Mouse (Mus musculus) myocyte (in vitro differentiated cells): ENCODE measurements around the gene Tmem108. TPM values are rescaled to one million over a fixed set of nuclear protein-coding genes. Genes with fewer than 3 reads are reported as not detected.

Source experiments
- H3K27me3 ChIP-seq: one replicate; pipeline ENCODE4 v1.6.1; 2011; ENCODE audit not compliant: control insufficient read depth, insufficient read depth, insufficient read length
- H3K36me3 ChIP-seq: one replicate; pipeline ENCODE4 v1.6.1; 2011; ENCODE audit not compliant: control insufficient read depth, insufficient read depth
- H3K4me2 ChIP-seq: one replicate; pipeline ENCODE4 v1.6.1; 2011; ENCODE audit warnings: low read depth, control low read depth
- H3K4me3 ChIP-seq: one replicate; pipeline ENCODE4 v1.5.1; 2011; ENCODE audit warnings: mild to moderate bottlenecking, control low read depth, moderate library complexity
- H3K79me2 ChIP-seq: one replicate; pipeline ENCODE4 v1.6.1; 2011; ENCODE audit not compliant: control insufficient read depth, insufficient read depth
- H3ac ChIP-seq: one replicate; pipeline ENCODE4 v1.6.1; 2011; ENCODE audit not compliant: control insufficient read depth, insufficient read length
- CEBPB ChIP-seq: IDR thresholded peaks from 2 replicates; pipeline ENCODE4 v1.6.1; 2011; ENCODE audit warnings: mild to moderate bottlenecking, moderate library complexity; ENCODE audit not compliant: poor library complexity, insufficient read depth, severe bottlenecking
- E2F4 ChIP-seq: IDR thresholded peaks from one replicate; pipeline ENCODE4 v1.6.1; 2011; ENCODE audit warnings: mild to moderate bottlenecking, control low read depth, moderate library complexity; ENCODE audit not compliant: insufficient read depth
- MAX ChIP-seq: IDR thresholded peaks from one replicate; pipeline ENCODE4 v1.6.1; 2011; ENCODE audit warnings: low read depth, mild to moderate bottlenecking, control low read depth
- MYOD1 ChIP-seq, 3 experiments: IDR thresholded peaks; one replicate each; pipeline ENCODE4 v1.6.1; 2011; ENCODE audit warnings: control low read depth in 2 of 3, low read depth in 2 of 3, mild to moderate bottlenecking in 2 of 3, moderate library complexity in 1 of 3; ENCODE audit not compliant: insufficient read length in 2 of 3, control insufficient read depth in 1 of 3
- MYOG ChIP-seq, 3 experiments: IDR thresholded peaks; one replicate each; pipeline ENCODE4 v1.6.1; 2011; ENCODE audit warnings: control low read depth in 2 of 3, low read depth in 2 of 3, mild to moderate bottlenecking in 2 of 3; ENCODE audit not compliant: insufficient read length in 2 of 3, control insufficient read depth in 1 of 3, insufficient read depth in 1 of 3
- POLR2A ChIP-seq: IDR thresholded peaks from one replicate; pipeline ENCODE4 v1.6.1; 2011; ENCODE audit warnings: low read depth, mild to moderate bottlenecking, control low read depth, moderate library complexity; ENCODE audit not compliant: insufficient read length
- POLR2AphosphoS2 ChIP-seq: IDR thresholded peaks from one replicate; pipeline ENCODE4 v1.6.1; 2011; ENCODE audit warnings: low read depth, control low read depth; ENCODE audit not compliant: insufficient read length
- REST ChIP-seq: IDR thresholded peaks from one replicate; pipeline ENCODE4 v1.6.1; 2011; ENCODE audit warnings: mild to moderate bottlenecking, control low read depth, moderate library complexity; ENCODE audit not compliant: insufficient read depth, insufficient read length
- SRF ChIP-seq: IDR thresholded peaks from one replicate; pipeline ENCODE4 v1.6.1; 2011; ENCODE audit warnings: low read depth; ENCODE audit not compliant: control insufficient read depth, insufficient read length
- TCF12 ChIP-seq: IDR thresholded peaks from one replicate; pipeline ENCODE4 v1.6.1; 2011; ENCODE audit warnings: mild to moderate bottlenecking, control low read depth; ENCODE audit not compliant: poor library complexity, insufficient read depth, severe bottlenecking
- TCF3 ChIP-seq: IDR thresholded peaks from one replicate; pipeline ENCODE4 v1.6.1; 2011; ENCODE audit warnings: low read depth, control low read depth; ENCODE audit not compliant: insufficient read length
- USF1 ChIP-seq: IDR thresholded peaks from one replicate; pipeline ENCODE4 v1.6.1; 2011; ENCODE audit warnings: low read depth, mild to moderate bottlenecking, control low read depth, moderate library complexity
- polyA plus RNA-seq: library from polyadenylated mRNA; unstranded; fragments of >200 nt; fragmentation: generic; extraction: Trizol; gene quantifications from one replicate; pipeline ENCODE4 v1.2.1, GENCODE M21; 2012; ENCODE audit warnings: missing spikeins

Tmem108 gene
- polyA plus RNA-seq, 1 experiment, result not detected

DNA sequence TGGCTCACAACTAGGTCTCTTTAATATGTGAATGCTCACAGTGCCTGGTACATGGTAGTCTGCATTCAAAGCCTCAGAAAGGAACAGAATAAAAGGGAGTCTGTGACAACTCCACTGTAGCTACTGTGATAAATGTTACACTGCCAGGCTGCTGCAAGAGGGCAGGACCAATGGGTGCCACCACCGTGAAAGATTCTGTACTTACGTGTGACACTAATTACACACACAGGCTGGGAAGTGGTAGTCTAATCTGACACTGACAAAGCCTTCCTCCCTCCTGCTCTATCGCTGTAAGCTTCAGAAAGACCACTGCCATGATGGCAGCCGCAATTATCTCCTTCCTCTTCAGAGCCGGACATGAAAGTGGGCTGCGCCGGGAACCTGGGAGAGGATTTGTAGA, 292.7 kb downstream of the Tmem108 start:
- Histone ChIP-seq H3ac (no peak overlapping the region), H3K4me2 (no peak overlapping the region), H3K27me3 (peaks cover 4% of the 10 kb centered on the region), H3K79me2 (no peaks in the 10 kb centered on the region), H3K36me3 (no peaks in the 10 kb centered on the region), H3K4me3 (no peak overlapping the region)
- TF ChIP-seq MYOD1 (IDR thresholded peaks at IDR 0.05; ENCODE audit: control insufficient read depth in 1 of 3, insufficient read length in 2 of 3, low read depth in 2 of 3) (no peak), MAX (no peak), TCF12 (no peak), E2F4 (no peak)

DNA sequence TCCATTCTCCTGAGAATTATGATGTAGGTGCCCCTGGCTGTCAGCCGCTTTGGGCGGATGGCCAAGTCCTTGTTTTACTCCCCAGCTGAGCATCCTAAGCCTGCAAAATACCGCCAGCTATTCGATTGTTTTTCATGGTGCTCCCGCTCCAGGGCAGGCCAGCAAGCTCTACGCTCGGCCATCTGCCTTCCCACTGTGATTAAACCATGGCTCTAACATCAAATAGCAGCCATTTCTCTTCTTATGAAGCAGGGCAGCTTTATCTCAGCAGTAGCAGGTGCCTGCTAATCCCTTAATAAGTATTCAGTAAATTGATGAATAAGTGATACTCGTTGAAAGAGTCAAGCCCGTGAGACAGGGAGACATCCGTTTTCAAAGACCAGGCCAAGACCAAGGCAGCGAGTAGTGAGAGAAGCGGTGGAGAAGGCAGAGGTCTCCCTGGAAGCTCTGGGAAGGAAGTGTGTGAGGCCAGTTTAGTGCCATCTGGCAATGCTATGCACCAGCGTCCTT, 295.9 kb downstream of the Tmem108 start:
- H3ac ChIP-seq, result no peak overlapping the region
- no peaks in the 10 kb centered on the region for H3K79me2 ChIP-seq
- peaks cover 16% of the 10 kb centered on the region for H3K27me3 ChIP-seq
- H3K4me2 ChIP-seq, result no peak overlapping the region
- TF ChIP-seq REST (no peak), MYOD1 (IDR thresholded peaks at IDR 0.05; ENCODE audit: control insufficient read depth in 1 of 3, insufficient read length in 2 of 3, low read depth in 2 of 3) (no peak), MAX (no peak), TCF3 (no peak), POLR2AphosphoS2 (no peak), POLR2A (no peak), SRF (no peak), E2F4 (no peak)
- no peak overlapping the region for H3K4me3 ChIP-seq
- no peaks in the 10 kb centered on the region for H3K36me3 ChIP-seq

DNA sequence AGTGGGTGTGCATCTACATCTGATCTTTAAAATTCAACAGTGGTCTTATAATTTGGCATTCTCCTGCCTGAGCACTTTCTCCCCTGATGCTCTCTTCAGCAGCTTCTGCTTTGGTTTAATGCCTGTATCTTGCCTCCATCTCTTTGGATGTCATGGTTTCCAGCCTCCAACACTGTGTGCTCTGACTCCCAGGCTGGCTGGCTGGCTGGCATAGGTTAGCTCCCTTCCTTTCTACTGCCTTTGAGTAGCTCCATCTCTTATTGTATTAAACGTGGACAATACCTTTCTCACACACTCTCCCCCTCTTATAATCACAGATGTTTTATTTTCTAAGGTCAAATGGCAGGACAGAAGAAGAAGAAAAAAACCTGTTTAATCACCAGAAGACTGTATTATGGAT, 296.3 kb downstream of the Tmem108 start:
- peaks cover 16% of the 10 kb centered on the region for H3K27me3 ChIP-seq
- no peaks in the 10 kb centered on the region for H3K36me3 ChIP-seq
- no peaks in the 10 kb centered on the region for H3K79me2 ChIP-seq
- no peak overlapping the region for H3K4me2 ChIP-seq
- no peak overlapping the region for H3ac ChIP-seq
- TF ChIP-seq MAX (no peak), USF1 (no peak), POLR2A (no peak), TCF12 (no peak), POLR2AphosphoS2 (no peak), MYOG (IDR thresholded peaks at IDR 0.05; ENCODE audit: control insufficient read depth in 1 of 3, insufficient read depth in 1 of 3, insufficient read length in 2 of 3, low read depth in 2 of 3) (no peak), REST (no peak), TCF3 (no peak), SRF (no peak), E2F4 (no peak), CEBPB (no peak), MYOD1 (IDR thresholded peaks at IDR 0.05; ENCODE audit: control insufficient read depth in 1 of 3, insufficient read length in 2 of 3, low read depth in 2 of 3) (no peak)
- no peak overlapping the region for H3K4me3 ChIP-seq

DNA sequence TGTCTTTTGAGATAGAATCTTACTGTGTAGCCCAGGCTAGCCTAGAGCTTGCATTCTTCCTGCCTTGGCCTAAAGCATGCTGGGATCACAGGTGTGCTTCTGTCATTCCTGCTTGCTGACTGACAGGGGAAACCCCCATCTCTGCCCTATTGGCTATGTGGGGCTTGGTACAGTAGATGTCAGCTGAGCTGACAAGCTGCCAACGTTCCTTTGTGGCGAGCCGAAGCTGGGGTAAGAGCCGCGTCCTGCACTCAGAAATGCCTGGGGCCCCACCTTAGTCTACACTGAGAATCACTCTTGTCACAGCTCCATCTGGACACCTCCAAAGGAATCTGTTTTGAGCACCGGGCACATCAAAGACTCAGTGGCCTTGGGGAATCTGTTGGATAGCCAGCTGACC, 297.8 kb downstream of the Tmem108 start:
- no peak overlapping the region for H3ac ChIP-seq
- no peak overlapping the region for H3K4me2 ChIP-seq
- H3K27me3 ChIP-seq, result peaks cover 16% of the 10 kb centered on the region
- no peak overlapping the region for H3K4me3 ChIP-seq
- no peak for TF ChIP-seq USF1
- no peak for TF ChIP-seq TCF3
- no peak for TF ChIP-seq REST
- TF ChIP-seq CEBPB, result no peak
- TF ChIP-seq MYOD1 (IDR thresholded peaks at IDR 0.05; ENCODE audit: control insufficient read depth in 1 of 3, insufficient read length in 2 of 3, low read depth in 2 of 3), result peak in 1 of 3 experiments; percentile 38
- H3K79me2 ChIP-seq, result no peaks in the 10 kb centered on the region
- H3K36me3 ChIP-seq, result no peaks in the 10 kb centered on the region

DNA sequence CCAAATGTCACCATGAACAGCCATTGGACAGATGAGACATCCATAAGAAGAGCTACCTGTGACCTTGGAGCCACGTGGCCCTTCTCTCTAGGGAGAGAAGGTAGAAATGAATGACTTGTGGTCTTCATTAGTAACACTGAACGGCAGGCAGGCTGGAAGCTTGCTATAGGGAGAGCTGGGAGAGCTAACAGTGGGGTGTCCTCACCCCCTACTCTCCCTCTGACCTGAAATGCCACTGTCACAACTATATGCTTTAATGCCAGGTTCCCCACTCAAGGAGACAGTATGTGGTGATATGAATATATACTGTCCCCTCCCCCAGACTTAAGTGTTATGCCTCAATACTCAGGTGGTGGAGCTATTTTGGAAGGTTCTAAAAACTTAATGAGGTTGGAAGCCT, 301.8 kb downstream of the Tmem108 start:
- Histone ChIP-seq H3K4me3 (no peak overlapping the region), H3K79me2 (no peaks in the 10 kb centered on the region), H3K4me2 (no peak overlapping the region), H3K36me3 (no peaks in the 10 kb centered on the region), H3ac (no peak overlapping the region), H3K27me3 (peaks cover 12% of the 10 kb centered on the region)
- TF ChIP-seq MYOD1 (IDR thresholded peaks at IDR 0.05; ENCODE audit: control insufficient read depth in 1 of 3, insufficient read length in 2 of 3, low read depth in 2 of 3) (no peak), MAX (no peak)

DNA sequence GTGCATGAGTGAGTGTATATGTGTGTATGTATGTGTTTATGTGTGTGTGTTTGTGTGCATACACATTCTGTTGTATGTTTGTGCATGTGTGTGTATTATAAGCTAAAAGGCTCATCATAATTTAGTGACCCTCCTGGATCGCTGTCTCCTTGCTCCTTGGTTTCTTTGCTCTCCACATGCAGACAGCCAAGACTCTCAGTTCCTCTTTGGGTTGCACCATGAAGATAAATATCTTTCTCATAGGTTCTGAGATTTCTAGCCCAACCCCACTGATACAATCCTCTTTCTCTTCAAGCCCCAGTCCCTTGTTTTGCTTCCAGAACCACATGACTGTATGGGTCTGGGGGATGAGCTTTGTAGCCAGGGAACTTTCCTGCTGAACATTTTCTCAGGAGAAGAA, 302.3 kb downstream of the Tmem108 start:
- Histone ChIP-seq H3K79me2 (no peaks in the 10 kb centered on the region), H3K4me2 (no peak overlapping the region), H3K36me3 (no peaks in the 10 kb centered on the region), H3K4me3 (no peak overlapping the region), H3K27me3 (peaks cover 12% of the 10 kb centered on the region), H3ac (no peak overlapping the region)
- no peak for TF ChIP-seq SRF
- no peak for TF ChIP-seq E2F4
- TF ChIP-seq POLR2A, result no peak
- TF ChIP-seq USF1, result no peak
- TF ChIP-seq POLR2AphosphoS2, result no peak
- TF ChIP-seq MYOD1 (IDR thresholded peaks at IDR 0.05; ENCODE audit: control insufficient read depth in 1 of 3, insufficient read length in 2 of 3, low read depth in 2 of 3), result no peak
- TF ChIP-seq TCF3, result no peak
- TF ChIP-seq TCF12, result no peak
- TF ChIP-seq CEBPB, result no peak
- no peak for TF ChIP-seq MAX
- no peak for TF ChIP-seq MYOG (IDR thresholded peaks at IDR 0.05; ENCODE audit: control insufficient read depth in 1 of 3, insufficient read depth in 1 of 3, insufficient read length in 2 of 3, low read depth in 2 of 3)
- TF ChIP-seq REST, result no peak
